Mouse (Mus musculus) neural tube, embryonic 12.5 days (tissue): ENCODE results near the gene Sh2d6. TPM values are rescaled to one million over a fixed set of nuclear protein-coding genes. Genes with fewer than 3 reads are reported as not detected.

Experiments used
- ATAC-seq: fragments of 200-750 bp; cut with Nextera tagmentation; 2 replicates; pipeline ENCODE4 v1.8.0; 2017; ENCODE audit warnings: low read depth, mild to moderate bottlenecking, moderate TSS enrichment, moderate library complexity; ENCODE audit not compliant: low FRiP score
- H3K27ac ChIP-seq: fragments of 300-500 bp; sonication (generic); 2 replicates; pipeline ENCODE4 v1.5.1; 2016
- H3K27me3 ChIP-seq: fragments of 300-500 bp; sonication (generic); replicated peaks from 2 replicates; pipeline ENCODE4 v1.6.1; 2016; ENCODE audit warnings: mild to moderate bottlenecking
- H3K36me3 ChIP-seq: fragments of 300-500 bp; sonication (generic); 2 replicates; pipeline ENCODE4 v1.6.1; 2016; ENCODE audit warnings: mild to moderate bottlenecking
- H3K4me1 ChIP-seq: fragments of 300-500 bp; sonication (generic); 2 replicates; pipeline ENCODE4 v1.6.1; 2016
- H3K4me2 ChIP-seq: fragments of 300-500 bp; sonication (generic); replicated peaks from 2 replicates; pipeline ENCODE4 v1.6.1; 2016; ENCODE audit warnings: mild to moderate bottlenecking
- H3K4me3 ChIP-seq: fragments of 300-500 bp; sonication (generic); 2 replicates; pipeline ENCODE4 v1.5.1; 2016
- H3K9ac ChIP-seq: fragments of 300-500 bp; sonication (generic); 2 replicates; pipeline ENCODE4 v1.6.1; 2016; ENCODE audit warnings: mild to moderate bottlenecking
- H3K9me3 ChIP-seq: fragments of 300-500 bp; sonication (generic); 2 replicates; pipeline ENCODE4 v1.6.1; 2016; ENCODE audit warnings: mild to moderate bottlenecking
- WGBS: fragments of 180-500 bp; shearing (Covaris S2); methylation state at CpG from one replicate; pipeline ENCODE4 v1.1.7; 2016; 5-methylcytosine and 5-hydroxymethylcytosine counted together
- polyA plus RNA-seq: library from polyadenylated mRNA; unstranded; fragments of >200 nt; fragmentation: Nextera tagmentation; extraction: Ambion mirVana; gene quantifications from 2 replicates; pipeline ENCODE4 v1.2.1, GENCODE M21; 2016

Gene Sh2d6
- polyA plus RNA-seq, 1 experiment from 2014 or later: 0.34 TPM

GRCm38 (mm10) chr6:72473264-72474041 lies 48.1 kb downstream of the Sh2d6 start:
- ATAC-seq: no peak
- Histone ChIP-seq H3K27me3 (no peaks in the 10 kb centered on the region), H3K9me3 (no peaks in the 10 kb centered on the region), H3K36me3 (no peaks in the 10 kb centered on the region), H3K27ac (no peak overlapping the region), H3K9ac (no peak overlapping the region), H3K4me1 (no peaks in the 10 kb centered on the region), H3K4me3 (no peak overlapping the region), H3K4me2 (no peak overlapping the region)
- 67% methylated on average over 14 of the region's 14 CpGs for WGBS

DNA sequence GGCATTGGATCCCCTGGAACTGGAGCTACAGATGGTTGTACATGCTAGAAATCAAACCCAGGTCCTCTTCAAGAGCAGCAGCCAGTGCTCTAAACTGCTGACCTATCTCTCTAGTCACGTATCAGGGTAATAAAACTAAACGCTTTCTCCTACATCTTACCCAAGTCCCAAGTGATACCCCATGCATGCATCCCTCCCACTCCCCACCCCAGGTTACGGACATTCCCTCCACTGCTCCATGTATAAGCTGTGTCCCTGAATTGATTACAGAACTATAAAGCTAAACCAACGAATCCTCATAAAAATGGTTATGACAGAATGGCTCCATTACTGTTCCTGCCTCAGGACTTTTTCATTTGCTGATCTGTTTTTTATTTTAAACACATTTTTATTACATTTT lies 55.3 kb downstream of the Sh2d6 start:
- Histone ChIP-seq H3K4me1 (peaks cover 5% of the 10 kb centered on the region; the same call in 1 of the 2 replicates), H3K9ac (no peak overlapping the region), H3K36me3 (no peaks in the 10 kb centered on the region), H3K4me2 (no peak overlapping the region), H3K27ac (no peak overlapping the region), H3K27me3 (no peaks in the 10 kb centered on the region), H3K4me3 (no peak overlapping the region), H3K9me3 (no peaks in the 10 kb centered on the region)
- WGBS: 66% methylated on average over 4 of the region's 4 CpGs
- ATAC-seq: no peak

GRCm38 (mm10) chr6:72465361-72466157 lies 55.9 kb downstream of the Sh2d6 start:
- Histone ChIP-seq H3K4me1 (peaks cover 5% of the 10 kb centered on the region; the same call in 1 of the 2 replicates), H3K9ac (no peak overlapping the region), H3K27me3 (no peaks in the 10 kb centered on the region), H3K9me3 (no peaks in the 10 kb centered on the region), H3K27ac (no peak overlapping the region), H3K4me2 (no peak overlapping the region), H3K4me3 (no peak overlapping the region), H3K36me3 (no peaks in the 10 kb centered on the region)
- no peak for ATAC-seq
- 32% methylated on average over 8 of the region's 8 CpGs for WGBS

Other genes with a start within 250 kb of the Sh2d6 start
- gene Sftpb, start 217.1 kb downstream of the Sh2d6 start, polyA plus RNA-seq: not detected in 2 replicates
- gene Usp39, start 176.5 kb downstream of the Sh2d6 start, polyA plus RNA-seq: 63.7 and 64.9 TPM in 2 replicates
- 24.8 and 25.8 TPM in 2 replicates for gene 0610030E20Rik, start 174.4 kb downstream of the Sh2d6 start, polyA plus RNA-seq
- gene Tmem150a, start 166.3 kb downstream of the Sh2d6 start, polyA plus RNA-seq: 12.8 and 12.9 TPM in 2 replicates
- gene Rnf181, start 154.8 kb downstream of the Sh2d6 start, polyA plus RNA-seq: 108 and 109 TPM in 2 replicates
- gene Vamp5, start 141.2 kb downstream of the Sh2d6 start, polyA plus RNA-seq: 17.3 and 18.7 TPM in 2 replicates
- 31.8 and 34.6 TPM in 2 replicates for gene Vamp8, start 131.0 kb downstream of the Sh2d6 start, polyA plus RNA-seq
- gene Ggcx, start 107.4 kb downstream of the Sh2d6 start, polyA plus RNA-seq: 22.5 and 26.8 TPM in 2 replicates
- 379 and 423 TPM in 2 replicates for gene Mat2a, start 82.1 kb downstream of the Sh2d6 start, polyA plus RNA-seq
- 11.6 and 13.7 TPM in 2 replicates for gene Capg, start 22.7 kb upstream of the Sh2d6 start, polyA plus RNA-seq
- gene Elmod3, start 76.7 kb upstream of the Sh2d6 start, polyA plus RNA-seq: 15.7 and 17.2 TPM in 2 replicates
- gene Retsat, start 76.8 kb upstream of the Sh2d6 start, polyA plus RNA-seq: 5.1 and 6.1 TPM in 2 replicates
- 35.8 and 36.7 TPM in 2 replicates for gene Tgoln1, start 95.3 kb upstream of the Sh2d6 start, polyA plus RNA-seq